Mouse (Mus musculus) brain, embryonic 14.5 days (tissue): Measurements from ENCODE around the gene Arl5c. TPM values are rescaled to one million over a fixed set of nuclear protein-coding genes. Genes with fewer than 3 reads are reported as not detected.

ENCODE experiments used
- DNase-seq: peaks from one replicate; pipeline ENCODE4 v3.0.0-alpha.2; 2011; ENCODE audit warnings: low read depth
- CTCF ChIP-seq: fragments of 200-500 bp; IDR thresholded peaks from 2 replicates; pipeline ENCODE4 v1.5.1; 2012; ENCODE audit warnings: inconsistent platforms, mild to moderate bottlenecking, moderate library complexity, borderline replicate concordance; ENCODE audit not compliant: insufficient read depth, insufficient read length; ENCODE audit errors: extremely low read depth
- POLR2A ChIP-seq: fragments of 200-500 bp; IDR thresholded peaks from 2 replicates; pipeline ENCODE4 v1.6.1; 2012; ENCODE audit warnings: mild to moderate bottlenecking, inconsistent platforms, borderline replicate concordance; ENCODE audit not compliant: poor library complexity, insufficient read depth, insufficient read length, severe bottlenecking; ENCODE audit errors: extremely low read depth
- polyA plus RNA-seq: library from polyadenylated mRNA; depleted of rRNA; stranded (reverse); fragments of >200 nt; gene quantifications from 2 replicates; pipeline ENCODE4 v1.2.3, GENCODE M21; 2012

Gene Arl5c
- polyA plus RNA-seq, 1 experiment: 0.89 TPM

- no peak for TF ChIP-seq POLR2A
- no peak for TF ChIP-seq CTCF
- DNase-seq: no peak
Measured at GRCm38 (mm10) chr11:97972434-97972833, 23.5 kb downstream of the Arl5c start.

- TF ChIP-seq CTCF: no peak
- TF ChIP-seq POLR2A: no peak
- peak; percentile 72 for DNase-seq
Measured at GRCm38 (mm10) chr11:97971232-97971631, 24.7 kb downstream of the Arl5c start.

DNA sequence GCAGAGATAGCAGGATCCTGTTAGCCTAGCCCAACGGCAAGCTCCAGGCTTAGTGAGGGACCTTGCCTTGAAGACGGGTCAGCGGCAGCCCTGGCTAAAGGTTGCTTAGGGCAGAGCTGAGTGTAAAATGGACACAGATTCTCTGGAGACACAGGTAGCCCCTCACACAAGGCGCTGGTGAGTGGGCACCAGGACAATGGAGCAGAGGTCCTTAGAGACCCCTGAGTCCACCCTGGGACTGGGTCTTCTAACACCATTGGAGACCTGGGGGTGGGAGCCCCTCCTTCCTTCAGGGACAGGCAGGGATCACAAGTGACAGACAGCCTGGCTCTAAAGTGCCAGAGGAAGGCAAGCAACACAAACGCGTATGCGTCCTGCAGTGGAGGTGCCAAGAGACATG, 25.2 kb downstream of the Arl5c start:
- DNase-seq: no peak
- no peak for TF ChIP-seq POLR2A
- no peak for TF ChIP-seq CTCF

DNA sequence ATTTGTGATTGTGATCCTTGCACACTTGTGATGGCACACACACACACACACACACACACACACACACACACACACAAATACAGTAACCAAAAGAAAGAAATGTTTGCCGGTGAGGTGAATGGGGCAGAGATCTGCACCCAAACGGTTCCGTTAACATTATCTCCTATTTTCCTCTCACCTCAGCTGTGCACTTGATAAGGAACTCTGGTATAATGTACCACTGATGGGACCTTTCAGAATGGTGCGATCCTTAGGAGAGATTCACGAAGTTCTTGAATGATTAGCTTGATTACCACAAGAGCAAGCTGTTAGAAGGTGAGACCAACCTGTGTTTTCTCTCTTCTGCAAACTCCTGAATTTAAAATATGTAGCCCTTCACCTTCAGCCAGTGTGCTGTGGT, 27.6 kb downstream of the Arl5c start:
- no peak for DNase-seq
- TF ChIP-seq CTCF (no peak), POLR2A (no peak)

DNA sequence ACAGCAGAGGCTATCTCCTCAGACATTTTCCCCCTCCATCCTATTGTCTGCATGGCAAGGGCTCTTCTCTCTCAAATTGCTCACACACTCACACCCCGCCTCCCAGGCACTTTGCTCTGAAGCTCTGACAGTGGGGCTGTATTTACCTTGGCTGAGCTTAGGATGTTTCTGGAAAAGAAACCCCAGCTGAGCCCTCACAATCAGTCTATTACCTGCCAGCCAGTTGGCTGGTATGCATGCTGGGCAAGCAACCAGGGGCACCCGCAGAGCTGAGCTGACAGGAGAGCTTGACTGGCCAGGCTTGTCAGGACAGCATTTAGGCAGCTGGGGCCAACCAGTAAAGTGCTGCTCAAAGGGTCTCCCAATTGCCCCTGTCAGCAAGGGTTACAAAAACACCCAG, 28.9 kb downstream of the Arl5c start:
- no peak for TF ChIP-seq CTCF
- no peak for TF ChIP-seq POLR2A
- DNase-seq: peak; percentile 74

- TF ChIP-seq CTCF (0 out of 2 replicates have a peak, but pooled peaks have one; percentile 5), POLR2A (no peak)
Measured at GRCm38 (mm10) chr11:97960907-97961306, 35.1 kb downstream of the Arl5c start.

GRCm38 (mm10) chr11:97959300-97959680, 36.7 kb downstream of the Arl5c start:
- peak; percentile 51 for DNase-seq
- TF ChIP-seq CTCF (no peak), POLR2A (no peak)

More at GRCm38 (mm10) chr11:97960907-97961306, 35.1 kb downstream of the Arl5c start:
- DNase-seq: no peak

DNA sequence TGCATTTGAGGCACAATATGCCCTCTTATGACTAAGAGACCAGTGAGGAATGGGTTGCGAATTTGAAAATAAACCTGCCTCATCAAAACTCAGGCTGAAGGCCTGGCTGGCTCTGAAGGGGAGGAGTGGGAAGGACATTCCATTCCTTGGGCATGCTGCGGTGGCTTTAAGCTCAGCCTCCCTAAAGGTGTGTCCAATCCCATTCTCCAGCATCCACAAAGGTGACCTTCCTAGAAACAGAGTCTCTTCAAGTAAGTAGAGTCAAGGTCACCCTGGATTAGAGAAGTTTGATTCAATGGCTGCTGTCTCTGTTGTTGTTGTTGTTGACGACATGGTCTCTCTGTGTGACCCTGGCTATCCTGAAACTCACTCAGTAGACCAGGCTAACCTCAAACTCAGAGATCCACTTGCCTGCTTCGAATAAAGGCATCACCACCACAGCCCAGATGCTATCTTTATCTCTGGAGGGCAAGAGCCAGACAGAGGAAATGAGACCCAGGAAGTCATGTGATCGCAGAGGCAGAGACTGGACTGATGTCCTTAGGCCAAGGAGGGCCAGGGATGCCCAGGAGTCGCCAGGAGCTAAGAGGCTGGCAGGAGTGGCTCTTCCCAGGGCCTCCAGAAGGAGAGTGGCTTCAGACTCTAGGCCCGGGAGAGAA, 37.2 kb downstream of the Arl5c start:
- no peak for DNase-seq
- no peak for TF ChIP-seq POLR2A
- no peak for TF ChIP-seq CTCF

DNA sequence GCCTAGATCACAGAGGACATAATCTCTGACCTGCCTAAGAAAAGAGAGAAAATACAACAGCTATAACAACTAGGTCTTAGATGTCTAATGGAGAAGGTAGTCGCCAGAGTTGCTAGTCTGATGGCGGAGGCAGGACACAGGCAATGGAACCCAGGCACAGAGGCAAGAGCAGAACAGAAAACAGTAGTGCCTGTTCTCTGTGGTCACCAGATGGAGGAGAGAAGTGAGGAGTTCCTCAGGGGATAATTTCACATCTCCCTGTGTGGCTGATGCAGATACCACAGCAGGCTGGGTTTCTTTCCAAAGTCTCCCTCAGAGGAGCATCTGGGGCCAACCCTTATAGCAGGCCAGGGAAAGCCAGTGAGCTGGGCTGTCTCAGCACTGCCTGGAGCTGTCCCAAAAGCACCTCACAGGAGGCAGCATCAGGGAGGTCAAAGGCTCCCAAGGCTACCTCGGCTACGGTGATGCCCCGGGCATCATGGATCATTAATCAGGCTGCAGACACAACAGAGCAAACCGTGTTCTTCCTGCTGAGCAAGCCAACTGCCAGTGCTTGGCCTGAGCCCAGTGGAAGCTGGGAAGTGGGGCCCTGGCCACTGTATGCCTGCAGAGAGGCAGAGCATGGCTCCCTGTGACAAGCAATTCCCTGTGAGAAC, 38.9 kb downstream of the Arl5c start:
- TF ChIP-seq POLR2A (no peak), CTCF (no peak)
- peak; percentile 29 for DNase-seq

DNA sequence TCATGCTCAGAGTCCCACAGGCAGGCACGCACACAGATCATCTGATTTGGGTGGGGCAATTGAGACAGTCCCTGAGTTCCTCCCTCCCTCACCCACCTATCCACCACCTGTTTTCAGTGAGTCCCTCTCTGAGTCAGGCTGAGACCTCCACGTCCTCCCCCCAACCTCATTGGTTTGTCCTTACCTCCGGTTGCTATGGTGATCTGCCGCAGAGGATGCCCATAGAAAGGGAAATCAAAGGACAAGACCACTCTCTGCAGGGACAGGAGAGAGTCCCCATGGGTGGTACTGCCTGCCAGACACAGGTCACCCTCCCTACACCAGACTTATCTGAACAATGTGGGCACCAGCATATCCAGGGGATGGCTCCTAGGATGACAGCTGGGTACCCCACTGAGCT, 40.1 kb downstream of the Arl5c start:
- peak; percentile 49 for DNase-seq
- TF ChIP-seq CTCF: no peak
- TF ChIP-seq POLR2A: no peak

GRCm38 (mm10) chr11:97955146-97955902, 40.7 kb downstream of the Arl5c start:
- no peak for TF ChIP-seq CTCF
- TF ChIP-seq POLR2A: no peak
- no peak for DNase-seq
